Mouse (Mus musculus): ENCODE data around the gene Cd177. TPM values are rescaled to one million over a fixed set of nuclear protein-coding genes. Genes with fewer than 3 reads are reported as not detected.
"Not testable (repeated sequence)": the region's sequence is repeated elsewhere in the genome, so short reads cannot be mapped to it uniquely, and the experiment has no call there.

Gene Cd177
- total RNA-seq (2022), result not detected

- no peak for DNase-seq (ENCODE audit: low spot score in 2 of 2)
Observed at GRCm38 (mm10) chr7:24760211-24760610, at the start of gene Cd177. Cd177 (minus strand) TSS chr7:24760311.

- no peak for DNase-seq (ENCODE audit: low spot score in 2 of 2)
Observed at GRCm38 (mm10) chr7:24809041-24809440, 48.9 kb upstream of the Cd177 start.

- no peak for DNase-seq (ENCODE audit: low spot score in 2 of 2)
Observed at GRCm38 (mm10) chr7:24804826-24805225, 44.7 kb upstream of the Cd177 start.

- no peak for DNase-seq (ENCODE audit: low spot score in 2 of 2)
Observed at GRCm38 (mm10) chr7:24802149-24802767, 42.1 kb upstream of the Cd177 start.

- no peak for DNase-seq (ENCODE audit: low spot score in 2 of 2)
Observed at GRCm38 (mm10) chr7:24797918-24798317, 37.8 kb upstream of the Cd177 start.

- DNase-seq (ENCODE audit: low spot score in 2 of 2), result not testable (repeated sequence)
Observed at GRCm38 (mm10) chr7:24776918-24777317, 16.8 kb upstream of the Cd177 start, which contains the start of gene Ceacam10. Ceacam10 (plus strand) TSS chr7:24777206.

GRCm38 (mm10) chr7:24776145-24776544 lies 16.0 kb upstream of the Cd177 start:
- no peak for DNase-seq (ENCODE audit: low spot score in 2 of 2)

- no peak for DNase-seq (ENCODE audit: low spot score in 2 of 2)
Observed at GRCm38 (mm10) chr7:24773942-24774535, 13.9 kb upstream of the Cd177 start.

GRCm38 (mm10) chr7:24771361-24771760 lies 11.2 kb upstream of the Cd177 start:
- DNase-seq (ENCODE audit: low spot score in 2 of 2), result no peak

GRCm38 (mm10) chr7:24762574-24762973 lies 2.5 kb upstream of the Cd177 start:
- no peak for DNase-seq (ENCODE audit: low spot score in 2 of 2)

- no peak for DNase-seq (ENCODE audit: low spot score in 2 of 2)
Observed at GRCm38 (mm10) chr7:24761161-24761560, 1.1 kb upstream of the Cd177 start.

GRCm38 (mm10) chr7:24758520-24758919 lies 1.6 kb downstream of the Cd177 start:
- no peak for DNase-seq (ENCODE audit: low spot score in 2 of 2)

GRCm38 (mm10) chr7:24753476-24753875 lies 6.6 kb downstream of the Cd177 start:
- no peak for DNase-seq (ENCODE audit: low spot score in 2 of 2)

- DNase-seq (ENCODE audit: low spot score in 2 of 2), result no peak
Observed at GRCm38 (mm10) chr7:24751610-24752009, 8.5 kb downstream of the Cd177 start.

GRCm38 (mm10) chr7:24750695-24751094 lies 9.4 kb downstream of the Cd177 start:
- DNase-seq (ENCODE audit: low spot score in 2 of 2), result no peak

- no peak for DNase-seq (ENCODE audit: low spot score in 2 of 2)
Observed at GRCm38 (mm10) chr7:24735970-24736670, 24.0 kb downstream of the Cd177 start.

GRCm38 (mm10) chr7:24726808-24727207 lies 33.3 kb downstream of the Cd177 start, which contains the start of gene Gm4763:
Gm4763 (minus strand) TSS chr7:24726908.
- not testable (repeated sequence) for DNase-seq (ENCODE audit: low spot score in 2 of 2)

GRCm38 (mm10) chr7:24715039-24715438 lies 45.1 kb downstream of the Cd177 start:
- no peak for DNase-seq (ENCODE audit: low spot score in 2 of 2)

GRCm38 (mm10) chr7:24708832-24709292 lies 51.2 kb downstream of the Cd177 start, which contains the start of gene BC049730:
BC049730 (plus strand) TSS chr7:24709242.
- no peak for DNase-seq (ENCODE audit: low spot score in 2 of 2)

GRCm38 (mm10) chr7:24702841-24703240 lies 57.3 kb downstream of the Cd177 start:
- DNase-seq (ENCODE audit: low spot score in 2 of 2), result not testable (repeated sequence)

- DNase-seq (ENCODE audit: low spot score in 2 of 2), result not testable (repeated sequence)
Observed at GRCm38 (mm10) chr7:24697891-24698290, 62.2 kb downstream of the Cd177 start.

Measured in left cerebral cortex, adult 8-10 months (tissue).